Comparison of ENCODE assay signal across 17 mouse cellular contexts in the genomic region with DNA sequence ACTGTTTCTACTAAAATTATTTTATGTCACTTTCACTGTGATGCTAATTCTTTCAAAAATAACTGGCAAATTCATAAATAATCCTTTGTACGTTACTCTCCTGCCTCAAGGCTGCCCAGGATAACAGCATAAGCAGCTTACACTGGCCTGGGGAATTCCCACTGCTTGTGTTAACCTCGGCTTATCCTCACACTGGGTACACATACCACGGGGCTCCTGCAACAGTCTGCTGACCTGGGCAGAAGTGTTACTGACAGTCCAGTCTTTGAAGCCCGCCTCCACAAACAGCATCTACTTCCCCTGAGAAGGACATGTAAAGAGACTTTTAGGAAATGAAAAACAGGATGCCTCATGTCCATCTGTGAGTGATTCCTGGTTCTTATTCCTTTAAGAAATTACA. TPM values are rescaled to one million over a fixed set of nuclear protein-coding genes. Genes with fewer than 3 reads are reported as not detected.
A peak's percentile ranks its signal among the peaks of the same experiment; 100 is the strongest.
DNase-seq lines count a peak whose midpoint lies in the region; ATAC-seq lines count a peak whose summit lies in the region.
"Had no signal": no experiment of that assay in that cellular context is flagged by ENCODE, and none has a peak within 500 bp of the region (broad histone marks: within the 10 kb centered on the region; RNA-seq: fewer than 3 reads in every experiment).

No protein-coding gene starts in this region.

- DNase-seq in heart, adult 11 months, result peak; percentile 87
- no peak for DNase-seq in heart, postnatal 4 days
- peak; percentile 21 for DNase-seq in 416B (ENCODE audit: low read depth)
- peak; percentile 16 to 39 for DNase-seq in natural killer cell, adult 2 months (ENCODE audit: low spot score in 2 of 2)
- DNase-seq in spleen, adult 18-20 months, result no peak
- DNase-seq: adrenal gland, adult 2 months; adrenal gland, postnatal 25 days; cerebellum, adult 2 months; cerebellum, postnatal 10 days; gastrocnemius, postnatal 10 days had no signal

- H3K4me2 ChIP-seq in neural tube, embryonic 15.5 days, result no peak overlapping the region
- H3K4me2 ChIP-seq: heart, embryonic 12.5 days; hindbrain, embryonic 15.5 days had no signal

- H3K36me3 ChIP-seq in neural tube, embryonic 15.5 days, result peaks cover 97% of the 10 kb centered on the region

- H3K4me1 ChIP-seq in neural tube, embryonic 15.5 days, result peaks cover 13% of the 10 kb centered on the region; the same call in 1 of the 2 replicates
- H3K4me1 ChIP-seq: forebrain, embryonic 10.5 days had no signal

- ATAC-seq in common myeloid progenitor, adult 5-6 weeks (replicated peaks; ENCODE audit: low read depth, poor library complexity, severe bottlenecking), result 0 out of 2 replicates have a peak, but pooled peaks have one; percentile 23
- no peak for ATAC-seq in neural tube, embryonic 15.5 days (ENCODE audit: low FRiP score)
- ATAC-seq: forebrain, embryonic 14.5 days had no signal

- H3K9me3 ChIP-seq in neural tube, embryonic 15.5 days (replicated peaks), result no peaks in the 10 kb centered on the region
- H3K9me3 ChIP-seq: forebrain, embryonic 10.5 days; heart, embryonic 12.5 days; hindbrain, embryonic 15.5 days had no signal

- no peak overlapping the region for H3K9ac ChIP-seq in neural tube, embryonic 15.5 days (replicated peaks)
- H3K9ac ChIP-seq: heart, embryonic 12.5 days; hindbrain, embryonic 15.5 days had no signal

- no peak overlapping the region for H3K27ac ChIP-seq in neural tube, embryonic 15.5 days (replicated peaks)
- H3K27ac ChIP-seq: forebrain, embryonic 10.5 days; hindbrain, embryonic 15.5 days had no signal

- WGBS in neural tube, embryonic 15.5 days, result 74% methylated on average over 4 of the region's 4 CpGs

- H3K27me3 ChIP-seq in neural tube, embryonic 15.5 days (replicated peaks), result no peaks in the 10 kb centered on the region
- H3K27me3 ChIP-seq: heart, embryonic 12.5 days; hindbrain, embryonic 15.5 days had no signal

- H3K4me3 ChIP-seq in neural tube, embryonic 15.5 days (replicated peaks), result no peak overlapping the region
- H3K4me3 ChIP-seq: erythroblast, embryonic 14.5 days; forebrain, embryonic 10.5 days; heart, embryonic 12.5 days; hindbrain, embryonic 15.5 days had no signal

RNA-seq across cellular contexts. Expression of a gene that starts 12.6 kb away (rescaled TPM):
- under 1 TPM; 0.41 to 0.76 TPM for total RNA-seq in heart, postnatal 4 days (2021)
- 1.8 and 2.4 TPM in 2 replicates for total RNA-seq in common myeloid progenitor, adult 5-6 weeks (2017)
- polyA plus RNA-seq in neural tube, embryonic 15.5 days (2015; fragmentation: Nextera tagmentation; extraction: Ambion mirVana), result 3.5 and 4.4 TPM in 2 replicates

RNA-seq across cellular contexts. Expression of a gene that starts 13.1 kb away (rescaled TPM):
- 10 to 100 TPM; 22.8 to 30.5 TPM for total RNA-seq in heart, postnatal 4 days (2021)
- total RNA-seq in common myeloid progenitor, adult 5-6 weeks (2017), result 76.8 and 85.4 TPM in 2 replicates
- 65.8 and 71.6 TPM in 2 replicates for polyA plus RNA-seq in neural tube, embryonic 15.5 days (2015; fragmentation: Nextera tagmentation; extraction: Ambion mirVana)

Comparison
In these comparisons a context has a peak if more than half of its experiments do, and no peak if none do; other contexts are left out.
1. DNase-seq: peak in heart, adult 11 months (single experiment), 416B (single experiment) and natural killer cell, adult 2 months (2 of 2); none in heart, postnatal 4 days (single experiment) and spleen, adult 18-20 months (0 of 2).